In the genomic region with DNA sequence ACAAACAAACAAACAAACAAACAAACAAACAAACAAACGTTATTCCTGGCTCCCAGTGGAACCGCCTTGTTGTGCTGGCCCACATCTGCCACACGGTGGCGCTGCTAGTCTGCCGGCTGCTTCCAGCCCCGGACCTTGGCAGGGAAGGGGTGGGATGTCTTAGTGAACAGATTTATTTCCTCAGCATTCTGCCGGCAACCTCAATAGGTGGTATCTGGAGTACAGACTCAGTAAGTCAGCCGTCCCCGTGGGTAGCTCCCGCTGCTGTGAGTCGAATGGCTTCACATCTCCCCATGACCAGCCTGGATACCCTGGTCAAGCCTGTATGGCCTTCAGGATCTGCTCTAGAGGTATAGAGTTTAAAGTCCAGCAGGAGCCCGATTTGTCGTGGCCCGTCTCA, we compare ENCODE assay signal across 8 mouse cellular contexts. TPM values are rescaled to one million over a fixed set of nuclear protein-coding genes. Genes with fewer than 3 reads are reported as not detected.
DNase-seq lines count a peak whose midpoint lies in the region; ATAC-seq and TF ChIP-seq lines count a peak whose summit lies in the region.

No protein-coding gene starts in this region.

- no peak overlapping the region for H3K9ac ChIP-seq in hindbrain, embryonic 15.5 days

- no peaks in the 10 kb centered on the region for H3K9me3 ChIP-seq in hindbrain, embryonic 15.5 days
- no peaks in the 10 kb centered on the region for H3K9me3 ChIP-seq in megakaryocyte, embryonic 14.5 days

- peaks cover 7% of the 10 kb centered on the region for H3K4me1 ChIP-seq in hindbrain, embryonic 15.5 days (replicated peaks)
- H3K4me1 ChIP-seq in megakaryocyte, embryonic 14.5 days = peaks cover 55% of the 10 kb centered on the region

- H3K4me2 ChIP-seq in hindbrain, embryonic 15.5 days = peak overlapping the region; percentile 54

- peak overlapping the region; percentile 24 for H3K4me3 ChIP-seq in hindbrain, embryonic 15.5 days
- no peak overlapping the region for H3K4me3 ChIP-seq in left cerebral cortex, adult 2 months
- H3K4me3 ChIP-seq in megakaryocyte, embryonic 14.5 days (replicated peaks) = peak overlapping the region; percentile 73

- intact Hi-C loops in left cerebral cortex, adult 2 months (cut with DNase I) = loop anchor here (1.0 to 5.0 kb wide), 3 partner anchors 103 to 386 kb away; no protein-coding TSS in a partner anchor

- no peaks in the 10 kb centered on the region for H3K36me3 ChIP-seq in hindbrain, embryonic 15.5 days
- H3K36me3 ChIP-seq in megakaryocyte, embryonic 14.5 days (replicated peaks; ENCODE audit: low read length) = no peaks in the 10 kb centered on the region

- ATAC-seq in hindbrain, embryonic 15.5 days (ENCODE audit: low FRiP score, low read depth) = peak; percentile 69
- no peak for ATAC-seq in erythroid progenitor cell, adult 5-6 weeks (replicated peaks; ENCODE audit: low FRiP score, poor library complexity, severe bottlenecking)

- 9% methylated on average over 14 of the region's 14 CpGs for WGBS in hindbrain, embryonic 15.5 days

- DNase-seq in R1 (ENCODE audit: low read depth, low spot score) = peak; percentile 70
- peak; percentile 83 for DNase-seq in cerebellum, adult 9-10 months
- peak; percentile 43 to 45 for DNase-seq in frontal cortex, postnatal 25 days (ENCODE audit: low spot score in 2 of 2)
- DNase-seq in left cerebral cortex, adult 2 months (ENCODE audit: extremely low spot score in 1 of 2, low spot score in 2 of 2) = peak; percentile 51 to 70
- DNase-seq in right cerebral cortex, postnatal 4 days = peak; percentile 87

- 0 out of 2 replicates have a peak overlapping the region, but pooled peaks have one; percentile 40 for H3K27ac ChIP-seq in hindbrain, embryonic 15.5 days (replicated peaks)
- no peak overlapping the region for H3K27ac ChIP-seq in left cerebral cortex, adult 2 months

- peak; percentile 100 for TF ChIP-seq CTCF in left cerebral cortex, adult 2 months (IDR thresholded peaks at IDR 0.05)

- no peaks in the 10 kb centered on the region for H3K27me3 ChIP-seq in hindbrain, embryonic 15.5 days
- H3K27me3 ChIP-seq in megakaryocyte, embryonic 14.5 days (replicated peaks) = peaks cover 46% of the 10 kb centered on the region

RNA-seq across cellular contexts. Expression of a gene that starts 13.3 kb away (rescaled TPM):
- polyA plus RNA-seq in hindbrain, embryonic 15.5 days (2015; fragmentation: Nextera tagmentation; extraction: Ambion mirVana) = 70.7 and 79.3 TPM in 2 replicates
- total RNA-seq in left cerebral cortex, adult 2 months (2021) = 100 to 1,000 TPM; 144 to 152 TPM
- 1.3 and 5.0 TPM in 2 replicates for polyA plus RNA-seq in megakaryocyte, embryonic 14.5 days (2012; ENCODE audit: insufficient read depth, low replicate concordance)
- not detected in 2 replicates for total RNA-seq in erythroid progenitor cell, adult 5-6 weeks (2015; ENCODE audit: low replicate concordance)
- 0.15 and 1.2 TPM in 2 replicates for total RNA-seq in erythroid progenitor cell, adult 5-6 weeks (2017; ENCODE audit: low replicate concordance)

Comparison
In these comparisons a context has a peak if more than half of its experiments do, and no peak if none do; other contexts are left out.
1. RNA of a gene that starts 13.3 kb away (total RNA-seq): 144 to 152 TPM in left cerebral cortex, adult 2 months; 0.15 to 1.2 TPM in erythroid progenitor cell, adult 5-6 weeks; every median in the first group is over 10 times any median in the second.
2. Peak in every context shown above with its lines, with median percentiles within 50 percentile points of each other: DNase-seq.